12 mouse cellular contexts compared by ENCODE assay signal in the genomic region with DNA sequence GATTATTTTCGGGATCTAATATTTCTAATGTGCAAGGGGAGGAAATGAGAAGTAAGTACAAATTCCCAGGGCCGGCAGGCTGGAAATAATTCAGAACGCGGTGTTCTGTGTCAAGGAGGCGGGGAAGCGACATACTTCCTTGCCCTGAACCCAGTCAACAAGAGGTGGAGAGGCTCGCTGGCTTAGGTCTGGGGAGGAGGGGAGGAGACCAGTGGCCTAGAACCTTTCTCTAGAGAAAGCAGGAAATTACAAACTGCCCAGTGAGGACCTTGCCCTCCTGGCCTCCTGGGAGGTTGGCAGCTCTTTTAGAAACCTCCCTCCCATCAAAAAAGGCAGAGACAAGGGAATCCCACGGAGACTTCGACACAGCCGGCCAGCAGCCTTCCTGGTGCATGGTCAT.
DNase-seq lines count a peak whose midpoint lies in the region; ATAC-seq lines count a peak whose summit lies in the region.
"Had no signal": no experiment of that assay in that cellular context is flagged by ENCODE, and none has a peak within 500 bp of the region (broad histone marks: within the 10 kb centered on the region; RNA-seq: fewer than 3 reads in every experiment).

No protein-coding gene starts in this region.

- intact Hi-C loops in left cerebral cortex, postnatal 14 days (cut with DNase I): no loop called here

- DNase-seq in adrenal gland, adult 2 months: peak; percentile 38
- no peak for DNase-seq in adrenal gland, adult 18-20 months (ENCODE audit: low spot score in 2 of 2)
- peak; percentile 76 to 87 for DNase-seq in lung, adult 18-20 months
- DNase-seq in lung, postnatal 4 days: no peak
- DNase-seq in kidney, adult 9 months: peak; percentile 94
- DNase-seq in lung, postnatal 36 days: peak; percentile 79
- no peak for DNase-seq in left cerebral cortex, postnatal 14 days (ENCODE audit: low spot score in 2 of 2)
- DNase-seq: cerebellum, adult 11-12 months; embryo, embryonic 11 days; layer of hippocampus, adult 9-11 months; retina, postnatal 1 day had no signal

- no peak for ATAC-seq in cerebellum, adult (ENCODE audit: insufficient number of reproducible peaks, low FRiP score, low TSS enrichment)

Comparison
In these comparisons a context has a peak if more than half of its experiments do, and no peak if none do; other contexts are left out.
1. DNase-seq: peak in adrenal gland, adult 2 months (single experiment), lung, adult 18-20 months (2 of 2), kidney, adult 9 months (single experiment) and lung, postnatal 36 days (single experiment); none in adrenal gland, adult 18-20 months (0 of 2), lung, postnatal 4 days (0 of 2) and left cerebral cortex, postnatal 14 days (0 of 2).